Mouse (Mus musculus) heart, embryonic 12.5 days (tissue): ENCODE data around the gene Zfr2. TPM values are rescaled to one million over a fixed set of nuclear protein-coding genes. Genes with fewer than 3 reads are reported as not detected.

ENCODE experiments used
- ATAC-seq: fragments of 200-750 bp; cut with Nextera tagmentation; 2 replicates; pipeline ENCODE4 v1.8.0; 2017; ENCODE audit warnings: moderate TSS enrichment, moderate library complexity; ENCODE audit not compliant: insufficient number of reproducible peaks, low FRiP score
- H3K27ac ChIP-seq: fragments of 300-500 bp; sonication (generic); 2 replicates; pipeline ENCODE4 v1.5.1; 2016; ENCODE audit warnings: mild to moderate bottlenecking, moderate library complexity; ENCODE audit not compliant: poor library complexity, severe bottlenecking
- H3K27me3 ChIP-seq: fragments of 300-500 bp; sonication (generic); replicated peaks from 2 replicates; pipeline ENCODE4 v1.6.1; 2016; ENCODE audit warnings: mild to moderate bottlenecking, moderate library complexity
- H3K36me3 ChIP-seq: fragments of 300-500 bp; sonication (generic); 2 replicates; pipeline ENCODE4 v1.6.1; 2016; ENCODE audit warnings: mild to moderate bottlenecking, moderate library complexity
- H3K4me1 ChIP-seq: fragments of 300-500 bp; sonication (generic); replicated peaks from 2 replicates; pipeline ENCODE4 v1.6.1; 2016; ENCODE audit warnings: mild to moderate bottlenecking
- H3K4me2 ChIP-seq: fragments of 300-500 bp; sonication (generic); 2 replicates; pipeline ENCODE4 v1.6.1; 2016; ENCODE audit warnings: mild to moderate bottlenecking, moderate library complexity
- H3K4me3 ChIP-seq: fragments of 300-500 bp; sonication (generic); 2 replicates; pipeline ENCODE4 v1.5.1; 2016; ENCODE audit warnings: mild to moderate bottlenecking
- H3K9ac ChIP-seq: fragments of 300-500 bp; sonication (generic); 2 replicates; pipeline ENCODE4 v1.6.1; 2016; ENCODE audit warnings: mild to moderate bottlenecking, moderate library complexity
- H3K9me3 ChIP-seq: fragments of 300-500 bp; sonication (generic); replicated peaks from 2 replicates; pipeline ENCODE4 v1.6.1; 2016; ENCODE audit warnings: mild to moderate bottlenecking, moderate library complexity
- WGBS: fragments of 180-500 bp; shearing (Covaris S2); methylation state at CpG from one replicate; pipeline ENCODE4 v1.1.7; 2016; 5-methylcytosine and 5-hydroxymethylcytosine counted together
- polyA plus RNA-seq: library from polyadenylated mRNA; unstranded; fragments of >200 nt; fragmentation: Nextera tagmentation; extraction: Ambion mirVana; gene quantifications from 2 replicates; pipeline ENCODE4 v1.2.1, GENCODE M21; 2016

Zfr2 gene
- polyA plus RNA-seq, 1 experiment from 2014 or later = 7.2 TPM

DNA sequence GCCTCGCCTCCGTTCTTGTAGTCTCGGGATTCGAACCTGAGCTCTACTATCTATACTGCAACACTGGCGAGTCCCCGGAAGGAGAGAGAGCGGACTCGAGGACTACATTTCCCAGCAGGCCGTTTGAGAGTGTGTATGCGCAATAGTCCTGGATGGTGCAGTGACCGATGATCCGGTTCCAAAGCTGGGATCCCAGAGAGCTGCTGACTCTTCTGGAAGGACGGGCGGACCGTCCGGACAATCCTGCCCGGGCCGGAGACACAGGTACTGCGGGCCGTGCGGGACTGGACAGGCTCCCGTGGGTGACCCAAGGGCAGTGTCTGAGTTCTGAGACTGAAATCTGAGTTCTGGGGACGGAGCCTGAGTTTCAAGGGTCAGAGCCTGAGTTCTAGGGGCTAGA, 35.1 kb downstream of the Zfr2 start:
- peak overlapping the region; percentile 92 for H3K9ac ChIP-seq
- no peaks in the 10 kb centered on the region for H3K27me3 ChIP-seq
- H3K9me3 ChIP-seq = no peaks in the 10 kb centered on the region
- H3K27ac ChIP-seq = peak overlapping the region; percentile 61; the same call in 1 of the 2 replicates
- peak overlapping the region; percentile 87 for H3K4me2 ChIP-seq
- peaks cover 19% of the 10 kb centered on the region for H3K4me1 ChIP-seq
- peaks cover 58% of the 10 kb centered on the region for H3K36me3 ChIP-seq
- WGBS = 3% methylated on average over 23 of the region's 23 CpGs
- peak overlapping the region; percentile 85 for H3K4me3 ChIP-seq
- peak; percentile 49; the same call in 1 of the 2 replicates for ATAC-seq

DNA sequence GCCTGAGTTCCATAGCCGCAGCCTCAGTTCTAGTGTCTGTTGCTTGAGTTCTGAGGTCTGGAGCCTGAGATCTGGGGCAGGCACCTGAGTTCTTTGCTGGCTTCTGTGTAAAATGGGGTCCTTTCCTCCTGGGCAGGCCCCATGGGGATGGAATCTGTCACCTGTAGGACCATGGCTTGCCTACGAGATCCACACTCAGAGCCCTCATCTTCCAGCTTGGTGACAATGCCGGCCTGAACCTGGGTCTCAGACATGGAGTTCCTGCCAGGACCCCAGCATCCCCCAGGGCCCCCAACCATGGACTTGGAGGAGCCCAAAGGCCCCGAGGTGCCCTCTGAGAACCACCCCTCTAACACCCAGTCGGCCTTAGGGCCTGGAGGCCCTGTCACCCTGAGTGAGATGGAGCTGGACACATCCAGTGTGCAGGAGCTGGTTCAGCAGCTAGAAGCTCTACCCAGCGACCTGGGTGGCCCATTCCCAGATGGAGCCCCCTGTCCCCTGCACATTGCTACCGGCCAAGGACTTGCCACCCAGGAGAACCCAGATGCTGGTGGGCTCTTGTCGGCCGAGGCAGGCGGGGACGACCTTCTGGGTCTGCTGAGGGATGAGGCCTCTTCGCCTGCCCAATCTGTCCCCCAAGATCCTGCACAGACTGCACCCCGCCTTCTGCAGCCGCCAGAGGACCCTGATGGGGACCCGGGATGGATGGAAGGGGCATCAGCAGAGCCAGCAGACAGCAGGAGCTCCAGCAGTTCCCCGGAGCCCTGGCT, 35.9 kb downstream of the Zfr2 start:
- Histone ChIP-seq H3K4me1 (peaks cover 19% of the 10 kb centered on the region), H3K9me3 (no peaks in the 10 kb centered on the region), H3K9ac (peak overlapping the region; percentile 92), H3K27me3 (no peaks in the 10 kb centered on the region), H3K36me3 (peaks cover 58% of the 10 kb centered on the region), H3K4me3 (peak overlapping the region; percentile 85), H3K27ac (no peak overlapping the region), H3K4me2 (peak overlapping the region; percentile 87)
- WGBS = 81% methylated on average over 16 of the region's 16 CpGs
- no peak for ATAC-seq

DNA sequence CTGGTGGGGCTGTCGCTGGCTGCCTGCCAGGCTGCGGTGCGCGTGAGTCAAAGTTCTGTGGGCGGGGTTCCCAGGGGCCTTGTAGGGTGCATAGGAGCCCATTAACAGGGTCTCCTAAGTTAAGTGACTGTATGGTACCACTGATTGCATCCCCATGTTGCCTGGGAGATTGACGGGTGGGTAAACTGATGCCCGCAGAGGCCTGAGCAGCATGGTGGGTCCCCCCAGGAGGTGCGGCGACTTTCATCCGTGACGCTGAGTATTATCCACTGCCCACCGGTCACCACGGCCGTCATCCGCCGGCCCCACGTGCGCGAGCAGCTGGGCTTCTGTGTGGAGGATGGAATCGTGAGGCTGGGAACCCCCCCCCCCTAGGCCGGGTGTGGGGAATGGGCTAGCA, 39.4 kb downstream of the Zfr2 start:
- no peak overlapping the region for H3K27ac ChIP-seq
- no peak overlapping the region for H3K4me3 ChIP-seq
- no peaks in the 10 kb centered on the region for H3K9me3 ChIP-seq
- 94% methylated on average over 21 of the region's 21 CpGs for WGBS
- peaks cover 42% of the 10 kb centered on the region for H3K36me3 ChIP-seq
- no peak overlapping the region for H3K9ac ChIP-seq
- H3K27me3 ChIP-seq = peaks cover 5% of the 10 kb centered on the region; the same call in 1 of the 2 replicates
- ATAC-seq = no peak
- no peak overlapping the region for H3K4me2 ChIP-seq
- peaks cover 11% of the 10 kb centered on the region for H3K4me1 ChIP-seq

DNA sequence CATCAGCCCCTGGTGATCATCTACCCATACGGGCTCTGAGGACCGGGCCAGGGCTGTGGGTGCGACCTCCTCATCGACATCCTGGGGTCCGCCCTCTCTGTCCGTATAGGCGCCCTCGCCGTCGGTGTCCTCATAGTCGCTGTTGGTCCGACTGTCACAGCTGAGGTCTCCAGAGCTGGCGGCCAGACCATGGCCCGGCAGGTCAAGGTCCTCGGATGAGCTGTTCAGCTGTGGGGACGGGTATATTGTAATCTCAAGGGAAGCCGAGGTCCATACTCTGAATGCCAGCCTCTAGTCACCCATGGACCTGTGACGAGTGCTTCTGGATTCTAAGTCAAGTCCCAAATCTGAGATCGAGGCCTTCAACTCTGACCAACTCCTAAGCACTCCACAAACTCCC, 40.9 kb downstream of the Zfr2 start:
- Histone ChIP-seq H3K9me3 (no peaks in the 10 kb centered on the region), H3K36me3 (peaks cover 42% of the 10 kb centered on the region), H3K27me3 (peaks cover 18% of the 10 kb centered on the region), H3K4me1 (peaks cover 5% of the 10 kb centered on the region), H3K4me2 (no peak overlapping the region), H3K4me3 (no peak overlapping the region), H3K9ac (no peak overlapping the region), H3K27ac (no peak overlapping the region)
- 92% methylated on average over 19 of the region's 19 CpGs for WGBS
- ATAC-seq = no peak

DNA sequence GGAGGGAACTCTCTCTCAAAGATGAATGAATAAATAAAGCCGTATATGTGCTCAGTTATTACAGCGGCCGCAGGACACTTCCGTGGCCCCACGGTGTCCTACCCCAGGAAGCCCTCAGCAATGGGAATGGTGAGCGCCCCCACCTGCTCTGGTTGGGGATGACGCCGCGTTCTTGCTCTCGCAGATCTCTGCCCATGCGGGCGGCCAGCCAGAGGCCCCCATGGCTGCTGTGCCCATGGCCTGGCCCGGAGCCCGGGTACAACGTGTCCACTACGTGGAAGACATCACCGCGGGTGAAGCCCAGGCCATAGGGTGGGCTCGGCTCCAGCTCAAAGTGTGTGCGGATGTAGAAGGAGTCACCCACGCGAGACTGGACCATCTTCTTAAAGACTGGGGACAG, 44.7 kb downstream of the Zfr2 start:
- H3K9ac ChIP-seq = no peak overlapping the region
- peaks cover 14% of the 10 kb centered on the region for H3K36me3 ChIP-seq
- H3K27me3 ChIP-seq = peaks cover 52% of the 10 kb centered on the region
- H3K4me2 ChIP-seq = no peak overlapping the region
- 62% methylated on average over 22 of the region's 22 CpGs for WGBS
- H3K9me3 ChIP-seq = no peaks in the 10 kb centered on the region
- no peak overlapping the region for H3K27ac ChIP-seq
- no peak overlapping the region for H3K4me3 ChIP-seq
- peaks cover 8% of the 10 kb centered on the region for H3K4me1 ChIP-seq
- no peak for ATAC-seq

DNA sequence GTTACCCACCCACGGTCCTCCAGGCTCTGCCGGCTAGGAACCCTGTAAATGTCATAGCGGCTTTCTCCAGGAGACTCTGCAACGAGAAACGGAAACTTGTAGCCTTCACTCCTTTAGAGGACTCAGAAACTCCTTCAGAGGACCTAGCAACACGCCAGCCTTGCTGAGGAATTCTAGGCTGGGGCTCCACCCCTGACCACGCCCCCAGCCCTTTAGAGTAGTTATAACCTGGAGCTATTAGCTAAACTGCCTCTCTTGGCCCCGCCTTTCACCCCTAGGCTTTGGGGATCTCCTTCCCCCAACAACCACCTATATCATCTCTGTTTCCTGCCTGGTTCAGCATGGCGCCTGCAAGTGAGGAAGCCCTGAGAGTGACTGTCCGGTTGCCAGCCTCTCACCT, 46.5 kb downstream of the Zfr2 start:
- peaks cover 70% of the 10 kb centered on the region for H3K27me3 ChIP-seq
- H3K4me2 ChIP-seq = 0 out of 2 replicates have a peak overlapping the region, but pooled peaks have one; percentile 9
- peaks cover 8% of the 10 kb centered on the region for H3K4me1 ChIP-seq
- H3K4me3 ChIP-seq = no peak overlapping the region
- no peak overlapping the region for H3K27ac ChIP-seq
- H3K9me3 ChIP-seq = no peaks in the 10 kb centered on the region
- ATAC-seq = no peak
- H3K36me3 ChIP-seq = no peaks in the 10 kb centered on the region
- WGBS = 26% methylated on average over 10 of the region's 10 CpGs
- H3K9ac ChIP-seq = no peak overlapping the region

DNA sequence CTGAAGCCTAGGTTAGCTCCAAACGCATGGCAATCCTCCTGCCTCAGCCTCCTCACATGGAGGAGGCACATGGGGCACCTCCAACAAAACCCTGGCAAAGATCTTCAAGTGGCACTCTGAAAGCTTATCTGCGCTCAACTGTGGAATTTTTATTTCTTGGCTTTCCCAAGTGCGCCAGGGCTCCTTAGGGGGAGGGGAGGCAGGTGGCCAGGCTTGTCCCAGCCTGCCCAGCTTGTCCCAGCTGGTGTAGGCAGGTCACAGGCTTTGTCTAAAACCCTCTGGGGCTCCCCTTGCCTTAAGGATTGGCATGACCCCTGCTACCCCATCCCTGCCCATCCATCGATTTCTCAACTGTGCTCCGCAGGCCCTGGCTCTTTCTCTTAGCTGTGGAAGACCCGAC, 51.2 kb downstream of the Zfr2 start:
- no peak for ATAC-seq
- Histone ChIP-seq H3K27ac (no peak overlapping the region), H3K4me2 (no peak overlapping the region), H3K9me3 (no peaks in the 10 kb centered on the region), H3K4me1 (peaks cover 13% of the 10 kb centered on the region), H3K27me3 (peaks cover 81% of the 10 kb centered on the region), H3K4me3 (no peak overlapping the region), H3K36me3 (no peaks in the 10 kb centered on the region), H3K9ac (no peak overlapping the region)
- 45% methylated on average over 6 of the region's 6 CpGs for WGBS

DNA sequence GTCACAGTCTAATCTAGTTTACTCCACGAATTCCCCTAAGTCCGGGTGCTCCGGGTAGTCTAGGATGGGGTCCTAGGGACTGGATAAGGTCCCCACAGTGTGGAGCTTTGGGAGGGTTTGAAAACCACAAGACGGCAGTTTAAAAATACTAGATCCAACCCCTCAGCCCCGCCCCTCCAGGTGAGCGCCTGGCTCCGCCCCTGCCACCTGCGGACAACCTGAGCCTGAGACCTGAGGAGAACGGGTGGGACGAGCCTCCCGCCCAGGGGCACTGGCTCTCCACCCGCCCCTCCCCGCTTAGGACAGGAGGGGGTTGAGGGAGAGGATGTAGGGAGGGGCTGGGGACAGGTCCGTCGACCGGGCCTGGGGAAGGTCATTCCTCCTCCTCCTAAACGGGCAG, 51.8 kb downstream of the Zfr2 start:
- Histone ChIP-seq H3K4me1 (peaks cover 8% of the 10 kb centered on the region; the same call in 1 of the 2 replicates), H3K4me3 (peak overlapping the region; percentile 42; the same call in 1 of the 2 replicates), H3K27me3 (peaks cover 80% of the 10 kb centered on the region), H3K9ac (0 out of 2 replicates have a peak overlapping the region, but pooled peaks have one; percentile 5), H3K36me3 (no peaks in the 10 kb centered on the region), H3K9me3 (no peaks in the 10 kb centered on the region), H3K27ac (no peak overlapping the region), H3K4me2 (peak overlapping the region; percentile 71)
- WGBS = 11% methylated on average over 17 of the region's 17 CpGs
- no peak for ATAC-seq

DNA sequence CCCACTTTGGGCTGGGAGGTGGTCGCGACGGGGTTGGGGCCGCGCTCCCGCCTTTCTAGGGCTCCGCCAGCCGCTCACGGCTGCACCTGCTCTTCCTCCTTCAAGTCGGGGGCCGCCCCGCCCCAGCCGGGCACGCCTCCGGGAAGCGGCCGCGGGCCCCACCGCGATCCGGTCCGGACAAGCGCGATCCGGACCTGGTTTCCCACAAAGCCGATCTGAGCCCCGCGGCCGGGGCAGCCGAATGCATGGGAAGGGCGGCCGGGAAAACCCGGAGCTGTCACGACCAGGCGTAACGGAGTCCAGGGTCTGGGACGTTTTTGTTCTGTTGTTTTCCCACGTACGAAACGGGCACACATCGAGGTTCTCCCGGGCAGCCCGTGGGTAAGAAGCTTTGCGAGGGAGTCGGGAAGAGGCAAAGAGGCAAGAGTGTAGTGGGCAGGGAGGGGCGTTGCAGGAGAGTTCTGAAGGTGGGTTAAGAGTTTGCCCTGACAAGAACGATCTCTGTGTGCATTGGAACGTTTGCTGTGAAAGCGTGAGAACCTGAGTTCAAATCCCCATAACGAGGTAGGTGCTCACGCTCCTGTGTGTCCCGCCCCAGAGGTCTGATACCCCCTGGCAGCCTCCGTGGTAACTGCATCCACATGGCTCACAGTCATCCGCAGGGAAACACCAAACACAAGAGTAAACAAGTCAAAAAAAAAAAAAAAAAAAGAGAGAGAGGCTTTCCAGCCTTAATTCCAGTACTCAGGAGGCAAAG, 52.9 kb downstream of the Zfr2 start:
- peak; percentile 75 for ATAC-seq
- Histone ChIP-seq H3K4me1 (peaks cover 13% of the 10 kb centered on the region), H3K27me3 (peaks cover 80% of the 10 kb centered on the region), H3K27ac (no peak overlapping the region), H3K4me2 (peak overlapping the region; percentile 71), H3K4me3 (peak overlapping the region; percentile 42), H3K9me3 (no peaks in the 10 kb centered on the region), H3K9ac (peak overlapping the region; percentile 18), H3K36me3 (no peaks in the 10 kb centered on the region)
- WGBS = 2% methylated on average over 47 of the region's 54 CpGs

DNA sequence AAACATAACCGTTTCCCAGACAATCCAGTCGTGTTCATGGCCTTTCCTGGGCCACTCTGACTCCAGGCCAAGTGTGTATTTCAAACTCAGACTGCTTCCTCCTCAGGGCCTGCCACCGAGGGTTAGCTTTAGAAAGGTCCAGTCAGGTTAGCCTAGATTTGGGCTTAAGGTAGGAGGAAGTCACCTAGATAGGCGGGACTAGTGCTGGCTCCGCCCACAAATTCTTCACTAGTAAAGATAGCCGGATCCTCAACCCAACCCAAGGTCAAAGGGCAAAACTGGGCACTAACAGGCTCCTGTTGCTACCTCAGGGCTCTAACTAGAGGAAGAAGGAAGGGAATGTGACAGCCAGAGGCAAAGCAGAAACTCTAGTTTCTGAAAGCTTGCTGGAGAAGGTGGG, 53.6 kb downstream of the Zfr2 start:
- H3K4me3 ChIP-seq = no peak overlapping the region
- peaks cover 18% of the 10 kb centered on the region for H3K4me1 ChIP-seq
- H3K9ac ChIP-seq = no peak overlapping the region
- ATAC-seq = no peak
- H3K9me3 ChIP-seq = no peaks in the 10 kb centered on the region
- H3K27ac ChIP-seq = no peak overlapping the region
- WGBS = 39% methylated on average over 6 of the region's 6 CpGs
- no peak overlapping the region for H3K4me2 ChIP-seq
- peaks cover 79% of the 10 kb centered on the region for H3K27me3 ChIP-seq
- H3K36me3 ChIP-seq = no peaks in the 10 kb centered on the region

DNA sequence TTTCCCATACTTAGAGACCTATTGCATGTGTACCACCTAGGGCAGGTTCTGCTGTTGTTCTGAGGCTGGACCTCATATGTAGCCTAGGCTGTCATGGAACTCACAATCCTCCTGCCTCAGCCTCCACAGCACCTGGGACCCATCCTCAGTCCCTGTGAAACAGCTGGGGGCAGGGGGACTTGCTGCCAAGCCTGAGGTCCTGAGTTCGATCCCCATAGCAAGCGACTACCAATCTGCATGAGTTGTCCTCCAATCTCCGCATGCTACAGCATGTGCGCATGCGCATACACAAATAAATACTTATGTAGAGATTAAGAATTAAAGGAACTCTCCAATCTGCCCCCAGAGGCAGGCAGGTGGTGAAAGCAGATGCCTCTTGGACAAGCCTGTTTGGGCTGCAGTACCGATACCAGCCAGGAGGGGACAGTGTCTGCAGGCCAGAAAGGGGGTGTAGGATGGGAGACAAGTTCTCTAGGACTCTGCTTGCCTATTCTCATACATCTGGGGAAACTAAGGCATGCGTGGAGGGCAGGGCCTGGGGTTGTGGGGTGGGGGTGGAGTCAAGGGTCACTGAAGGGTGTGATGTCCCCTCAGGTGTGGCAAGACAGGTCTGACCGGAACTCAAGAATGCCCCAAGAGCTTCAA, 54.7 kb downstream of the Zfr2 start:
- H3K27ac ChIP-seq = no peak overlapping the region
- H3K4me3 ChIP-seq = no peak overlapping the region
- no peaks in the 10 kb centered on the region for H3K36me3 ChIP-seq
- H3K4me2 ChIP-seq = no peak overlapping the region
- peaks cover 72% of the 10 kb centered on the region for H3K27me3 ChIP-seq
- peaks cover 18% of the 10 kb centered on the region for H3K4me1 ChIP-seq
- no peaks in the 10 kb centered on the region for H3K9me3 ChIP-seq
- ATAC-seq = no peak
- no peak overlapping the region for H3K9ac ChIP-seq
- 49% methylated on average over 8 of the region's 8 CpGs for WGBS
